Mouse (Mus musculus) kidney, postnatal 4 days (tissue): ENCODE data around the gene Tagln.

ENCODE experiments used
- DNase-seq, 2 experiments: peaks; one replicate each; pipeline ENCODE4 v3.0.0; 2021; ENCODE audit warnings: mixed read lengths in 2 of 2

Tagln gene

GRCm38 (mm10) chr9:45935628-45936210, at the start of gene Tagln:
TSS of gene Tagln (minus strand) at chr9:45936058.
- DNase-seq = peak; percentile 72 to 84

GRCm38 (mm10) chr9:45985229-45985567, 49.3 kb upstream of the Tagln start:
- peak; percentile 65 to 73 for DNase-seq

DNA sequence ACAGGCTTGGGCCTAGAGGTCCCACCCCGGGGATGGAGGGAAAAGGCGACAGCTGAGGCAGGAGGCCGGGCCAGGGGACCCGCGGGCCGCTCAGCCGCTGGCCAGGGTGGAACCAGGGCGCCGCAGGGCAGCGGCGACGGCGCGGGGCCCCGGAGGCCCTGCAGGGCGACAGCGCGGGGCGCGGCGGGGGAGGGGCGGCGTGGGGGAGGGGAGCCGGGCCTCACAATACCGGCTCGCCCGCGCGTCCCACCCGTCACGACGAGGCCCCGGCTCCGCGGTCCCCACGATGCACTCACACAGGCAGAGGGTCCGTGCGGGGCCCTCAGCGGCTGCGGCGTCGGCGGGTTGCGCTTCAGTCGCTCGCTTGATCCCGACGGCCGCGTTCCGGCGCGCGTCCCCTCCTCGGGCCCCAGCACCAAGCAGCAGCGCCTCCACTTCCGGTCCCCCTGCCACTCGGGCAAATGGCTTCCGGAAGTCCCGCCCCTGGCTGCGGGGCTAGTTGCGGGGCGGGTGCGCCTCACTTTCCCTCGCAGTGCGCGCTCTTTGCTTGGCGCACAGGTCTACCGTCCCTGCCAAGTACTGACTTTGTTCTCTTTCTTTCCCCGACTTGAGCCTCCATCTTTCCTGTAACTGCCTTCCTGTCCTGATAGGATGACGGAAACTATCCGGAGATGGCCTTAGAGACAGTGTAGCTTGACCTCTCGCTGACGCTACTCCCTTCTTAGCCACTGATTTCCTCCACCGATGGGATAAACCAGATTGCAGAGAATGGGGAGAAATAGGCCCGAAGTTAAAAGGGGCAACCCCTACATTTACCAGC, 48.8 kb upstream of the Tagln start:
- DNase-seq = peak; percentile 93 to 95

DNA sequence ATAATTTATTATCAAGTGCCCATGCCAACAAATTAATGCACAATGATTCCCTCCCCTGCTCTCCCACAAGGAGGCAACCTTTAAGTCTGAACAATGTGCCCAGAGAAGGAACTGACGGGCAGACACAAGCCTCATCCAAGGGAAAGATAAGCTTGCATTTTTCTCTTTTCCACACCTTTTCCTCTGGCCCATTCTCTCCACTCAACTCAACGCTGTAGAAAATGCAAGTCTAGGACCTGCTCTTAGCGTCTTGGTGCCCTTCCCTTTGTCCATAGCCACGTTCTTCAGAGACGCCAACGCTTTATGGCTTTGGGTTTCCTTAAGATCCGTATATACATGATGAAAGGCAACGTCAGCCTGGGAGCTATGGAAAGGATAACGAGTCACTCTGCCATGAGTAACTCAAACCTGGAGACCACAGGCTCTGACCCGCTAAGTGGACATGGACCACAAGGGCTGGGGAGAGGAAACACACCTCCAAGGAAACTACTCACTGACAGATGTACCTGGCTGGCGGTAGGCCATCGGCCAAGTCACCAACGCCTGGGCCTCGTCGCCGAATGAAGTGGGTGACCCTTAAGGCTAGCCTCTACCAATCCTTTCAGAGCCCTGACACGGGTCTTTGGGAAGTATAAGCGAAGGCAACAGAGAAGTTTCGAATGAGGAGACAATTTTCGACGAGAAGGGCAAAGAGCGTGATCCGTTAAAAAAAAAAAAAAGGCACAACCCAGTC, 48.0 kb upstream of the Tagln start:
- peak; percentile 19 to 43 for DNase-seq

DNA sequence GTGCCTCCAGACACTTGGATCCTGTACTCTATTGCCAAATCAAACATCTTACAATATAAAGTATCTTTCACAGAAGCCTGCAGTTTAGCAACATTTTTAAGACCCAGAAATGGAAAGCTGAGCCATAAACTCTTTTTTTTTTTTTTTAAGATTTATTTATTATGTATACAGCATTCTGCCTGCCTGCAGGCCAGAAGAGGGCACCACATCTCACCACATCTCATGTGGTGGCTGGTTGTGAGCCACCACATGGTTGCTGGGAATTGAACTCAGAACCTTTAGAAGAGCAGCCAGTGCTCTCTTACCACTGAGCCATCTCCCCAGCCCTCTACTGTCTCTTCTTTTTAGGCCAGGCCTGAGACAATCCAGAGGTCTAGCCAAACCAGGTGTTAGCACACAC, 45.5 kb upstream of the Tagln start:
- no peak for DNase-seq

- DNase-seq = no peak
These were observed 44.8 kb upstream of the Tagln start for GRCm38 (mm10) chr9:45980611-45981010.

DNA sequence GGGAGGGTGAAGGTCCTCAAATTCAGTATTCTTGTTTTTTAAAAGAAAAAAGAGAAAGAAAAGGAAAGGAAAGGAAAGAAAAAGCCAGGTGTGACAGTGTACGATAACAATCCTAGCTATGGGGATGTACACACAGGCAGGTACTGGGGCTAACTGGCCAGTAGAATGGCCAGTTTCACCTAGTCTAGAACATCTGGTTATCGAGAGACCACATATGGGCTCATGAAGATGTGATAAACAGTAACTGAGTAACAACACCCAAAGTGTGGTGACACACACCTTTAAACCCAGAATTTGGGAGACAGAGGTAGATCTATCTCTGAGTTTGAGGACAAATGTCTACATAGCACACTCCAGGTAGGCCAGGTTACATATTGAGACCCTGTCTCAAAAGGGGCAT, 43.9 kb upstream of the Tagln start:
- no peak for DNase-seq

- no peak for DNase-seq
These were observed 41.0 kb upstream of the Tagln start for GRCm38 (mm10) chr9:45976884-45977283.

GRCm38 (mm10) chr9:45963577-45963976, 27.7 kb upstream of the Tagln start:
- no peak for DNase-seq

- no peak for DNase-seq
These were observed 26.0 kb upstream of the Tagln start for GRCm38 (mm10) chr9:45961855-45962254.

- no peak for DNase-seq
These were observed 23.8 kb upstream of the Tagln start for GRCm38 (mm10) chr9:45959661-45960060.

DNA sequence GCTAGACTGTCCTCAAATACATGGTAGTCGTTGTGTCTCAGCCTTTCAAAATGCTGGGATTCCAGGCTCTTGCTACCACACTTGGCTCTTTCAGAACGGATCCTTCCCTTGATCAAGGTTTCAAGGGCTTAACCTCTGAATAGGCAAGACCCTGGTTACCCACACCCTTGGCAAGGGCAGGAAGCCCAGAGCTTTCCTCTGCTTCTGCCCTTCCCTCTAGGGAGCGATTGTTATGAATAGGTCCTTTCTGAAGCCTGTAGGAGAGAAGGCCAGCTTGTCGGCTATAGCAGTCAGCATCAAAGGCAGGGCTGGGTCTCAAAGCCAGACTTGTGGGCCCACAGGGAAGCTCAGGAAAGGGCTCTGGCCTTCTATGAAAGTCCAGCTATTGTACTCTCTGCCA, 23.0 kb upstream of the Tagln start:
- no peak for DNase-seq

DNA sequence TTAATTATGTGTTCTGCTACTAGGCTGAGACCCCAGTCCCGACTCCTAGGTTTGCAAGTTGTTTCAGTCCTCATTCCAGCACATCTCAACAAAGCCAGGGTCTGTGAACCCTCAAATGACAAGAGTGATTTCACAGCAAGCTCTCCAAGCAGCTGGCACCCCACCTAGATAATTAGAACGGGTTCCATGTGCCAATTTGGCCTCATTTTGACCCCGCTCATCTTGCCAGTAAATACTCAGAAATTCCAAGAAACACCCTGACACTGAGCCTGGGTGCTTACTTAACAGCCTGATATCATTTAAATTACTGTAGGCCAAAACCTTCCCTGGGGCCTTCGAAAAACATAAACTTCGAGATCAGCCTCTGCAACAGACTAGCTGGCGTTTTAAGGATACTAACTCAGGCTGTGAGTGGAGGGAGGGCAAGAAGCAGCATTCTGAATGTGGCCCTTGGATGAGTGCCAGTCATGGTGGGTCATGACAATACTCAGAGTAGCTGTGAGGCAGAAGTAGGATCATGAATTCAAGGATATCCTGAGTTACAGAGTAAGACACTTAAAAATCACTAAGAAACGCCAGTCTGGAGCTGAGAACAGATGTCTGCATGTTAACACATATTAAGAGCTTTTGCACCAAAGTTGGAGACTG, 22.3 kb upstream of the Tagln start:
- DNase-seq = peak; percentile 44 to 55

DNA sequence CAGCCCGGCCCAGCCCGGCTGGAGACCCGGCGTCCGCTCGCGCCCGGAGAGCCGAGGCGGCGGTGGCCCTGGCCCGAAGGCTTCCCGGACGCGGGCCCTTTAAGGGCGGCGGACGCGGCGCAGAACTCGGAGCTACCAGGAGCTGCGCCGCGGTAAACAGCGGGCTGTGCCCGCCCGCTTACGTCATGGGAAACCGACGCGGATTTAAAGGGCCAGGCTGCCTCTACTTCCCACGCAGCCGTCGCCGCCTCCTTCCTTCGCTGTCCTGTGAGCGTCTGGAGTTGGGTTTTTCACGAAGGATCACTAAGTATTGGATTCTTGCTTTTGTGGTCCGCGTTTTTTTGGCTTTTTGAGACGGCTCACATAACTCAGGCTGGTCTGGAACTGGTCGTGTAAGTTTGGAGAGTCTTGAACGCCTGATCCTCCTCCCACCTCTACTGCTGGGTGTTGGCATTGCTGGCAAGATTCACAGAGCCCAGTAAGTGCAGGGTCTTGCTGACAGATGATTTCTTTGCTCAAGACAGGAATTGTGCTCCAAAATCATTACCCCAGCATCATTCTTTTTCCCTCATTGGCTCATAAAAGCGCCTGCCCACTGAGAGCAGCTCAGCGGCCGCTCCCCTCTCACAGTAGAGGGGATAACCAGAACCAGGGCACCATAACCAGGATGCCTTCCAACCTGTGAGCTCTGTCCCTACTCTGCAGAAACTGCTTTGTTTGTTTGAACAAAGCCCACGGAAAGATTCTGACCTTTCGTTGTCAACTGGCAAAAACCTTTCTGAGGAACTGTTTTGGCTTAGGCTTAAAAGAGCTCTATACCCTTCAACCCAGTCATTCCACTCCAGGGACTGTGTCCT, 19.5 kb upstream of the Tagln start, which contains the start of gene Sidt2:
Gene Sidt2, minus strand, starts transcription at position 152 of the 857 bp plus-strand sequence.
- DNase-seq = peak; percentile 91 to 94

DNA sequence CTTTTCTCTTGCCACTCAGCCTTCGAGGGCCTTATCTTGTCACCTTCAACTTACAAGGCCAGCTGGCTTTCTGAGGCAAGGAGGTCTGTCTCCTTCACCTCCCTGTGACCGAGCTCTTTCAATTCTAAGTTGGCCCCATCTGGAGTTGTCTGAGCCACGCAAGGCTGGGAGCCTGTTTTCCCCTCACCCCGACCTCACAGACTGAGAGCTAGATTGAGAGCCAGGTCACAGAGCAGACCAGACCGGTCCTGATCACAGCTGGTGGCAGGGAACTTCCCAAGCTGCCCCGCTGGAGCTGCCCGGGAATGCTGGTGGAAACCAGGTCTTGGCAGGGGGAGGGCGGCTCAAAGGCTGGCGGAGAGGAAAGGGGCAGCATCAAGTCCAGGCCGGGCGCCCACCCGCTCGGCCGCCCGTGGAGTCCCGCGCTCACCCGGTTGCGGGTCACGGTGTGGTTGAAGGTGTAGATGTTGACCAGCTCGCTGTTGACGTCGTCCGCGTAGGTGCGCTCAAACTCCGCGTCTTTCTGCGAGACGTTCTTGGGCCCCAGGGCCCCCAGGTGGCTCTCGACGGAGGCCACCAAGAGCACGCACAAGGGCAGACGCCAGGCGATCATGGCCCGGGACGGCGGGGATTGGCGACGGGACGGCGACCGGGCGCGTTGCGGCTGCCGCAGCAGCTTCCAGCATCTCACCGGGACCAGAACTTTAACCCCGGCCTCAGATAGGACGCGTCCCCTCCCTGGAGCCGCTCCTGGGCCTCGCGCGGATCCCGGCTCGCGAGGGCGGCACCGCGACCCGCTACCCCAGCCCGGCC, 18.6 kb upstream of the Tagln start:
- DNase-seq = peak; percentile 66 to 81

DNA sequence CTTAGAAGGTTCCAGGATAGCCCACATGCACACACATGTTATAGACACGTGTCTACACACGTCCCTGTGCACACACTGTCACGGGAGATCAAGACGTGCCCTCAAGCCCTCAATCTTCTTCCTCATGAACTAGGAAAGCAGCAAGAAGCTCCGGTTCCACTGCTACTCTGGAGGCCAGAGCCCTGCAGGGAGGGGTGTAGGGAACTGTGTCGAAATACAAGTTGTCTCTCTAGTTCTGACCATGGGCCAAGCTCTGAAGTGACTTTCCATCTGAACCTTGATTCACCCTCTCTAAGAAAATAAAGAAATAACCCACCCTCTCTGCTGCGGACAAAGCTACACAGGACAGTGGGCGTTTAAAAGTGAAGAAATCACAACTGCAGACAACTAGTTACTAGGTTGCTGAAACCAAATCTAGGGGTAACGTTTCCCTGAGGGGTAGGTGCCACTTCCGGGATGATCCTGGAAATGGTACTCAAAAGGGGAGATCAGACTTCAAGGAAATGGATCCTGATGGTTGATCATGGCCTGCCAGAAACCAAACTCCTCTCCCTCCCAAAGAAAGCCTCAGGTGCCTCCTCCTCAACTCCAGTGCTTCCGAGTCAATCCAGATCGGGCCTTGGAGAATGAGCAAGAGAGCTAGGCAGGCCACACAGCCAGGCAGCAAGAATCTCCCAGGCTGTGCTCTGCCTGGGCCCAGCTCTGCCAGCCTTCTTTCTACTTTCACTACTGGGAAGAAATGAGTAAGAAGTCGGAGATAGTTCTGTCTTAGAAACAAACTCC, 17.8 kb upstream of the Tagln start:
- DNase-seq = peak in 1 of 2 experiments; percentile 41

DNA sequence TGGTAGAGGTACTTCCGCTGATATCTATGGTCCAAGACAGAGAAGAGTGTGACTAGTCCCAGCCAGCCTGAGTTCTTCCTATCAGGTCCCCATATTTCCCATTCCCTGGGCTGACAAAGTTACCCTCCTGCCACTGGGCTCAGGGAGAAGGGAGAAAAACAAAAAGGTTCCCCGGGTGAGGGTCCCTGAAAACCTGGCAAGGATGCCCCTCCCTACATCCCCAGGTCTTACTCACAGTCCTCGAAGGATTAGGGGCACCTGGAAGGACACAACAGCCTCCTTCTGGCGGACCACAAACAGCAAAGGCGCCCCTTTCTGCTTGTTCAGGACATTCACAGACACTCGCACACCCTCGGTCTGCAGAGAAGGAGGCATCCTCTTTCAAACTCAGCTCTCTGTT, 17.0 kb upstream of the Tagln start:
- DNase-seq = no peak

GRCm38 (mm10) chr9:45952057-45952456, 16.2 kb upstream of the Tagln start:
- no peak for DNase-seq

- DNase-seq = no peak
These were observed 11.0 kb upstream of the Tagln start for GRCm38 (mm10) chr9:45946872-45947183.

GRCm38 (mm10) chr9:45946182-45946871, 10.5 kb upstream of the Tagln start:
- DNase-seq = no peak
